Mouse (Mus musculus): ENCODE data around the gene Fjx1. TPM values are rescaled to one million over a fixed set of nuclear protein-coding genes. Genes with fewer than 3 reads are reported as not detected.

Fjx1 gene
- polyA plus RNA-seq, 1 experiment from 2014 or later, result 13.3 TPM

DNA sequence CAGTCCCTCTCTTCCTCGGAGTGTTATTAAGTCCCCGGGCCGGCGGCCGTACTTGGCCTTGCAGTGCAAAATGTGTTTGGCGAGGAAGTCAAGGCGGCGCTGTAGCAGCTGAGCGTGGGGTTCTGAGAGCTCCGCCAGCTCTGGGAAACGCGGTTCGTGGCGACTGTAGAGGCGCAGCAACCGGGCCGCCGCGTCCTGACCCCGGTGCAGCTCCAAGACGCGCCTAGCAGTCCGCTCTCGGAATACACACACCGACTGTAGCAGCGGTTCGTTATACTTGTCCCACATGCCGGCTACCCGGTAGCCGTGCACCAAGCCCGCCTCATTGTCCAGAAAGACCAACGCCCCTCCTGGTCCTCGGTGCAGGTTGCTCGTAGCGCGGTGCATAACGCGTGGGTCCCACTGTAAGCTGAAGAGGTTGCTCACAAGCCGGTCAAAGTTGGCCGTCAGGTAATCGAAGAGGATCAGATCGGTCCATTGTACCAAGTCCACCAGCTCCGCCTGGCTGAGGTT lies 2.0 kb downstream of the Fjx1 start:
- under 1% methylated on average over 43 of the region's 43 CpGs for WGBS

GRCm38 (mm10) chr2:102449630-102450247 lies 2.6 kb downstream of the Fjx1 start:
- peak; percentile 75 for DNase-seq (ENCODE audit: extremely low spot score, low spot score)
- Histone ChIP-seq H3K9me3 (peaks cover 4% of the 10 kb centered on the region; the same call in 1 of the 2 replicates), H3K4me1 (peaks cover 54% of the 10 kb centered on the region), H3K4me3 (peak overlapping the region; percentile 90), H3K27ac (peak overlapping the region; percentile 98), H3K36me3 (replicated peaks) (peaks cover 28% of the 10 kb centered on the region), H3K27me3 (ENCODE audit: poor library complexity, severe bottlenecking) (peaks cover 15% of the 10 kb centered on the region)
- 1% methylated on average over 17 of the region's 17 CpGs for WGBS

More for the DNA sequence above, 2.0 kb downstream of the Fjx1 start:
- Histone ChIP-seq H3K36me3 (replicated peaks) (peaks cover 28% of the 10 kb centered on the region), H3K27me3 (ENCODE audit: poor library complexity, severe bottlenecking) (peaks cover 18% of the 10 kb centered on the region), H3K9me3 (peaks cover 4% of the 10 kb centered on the region; the same call in 1 of the 2 replicates), H3K4me3 (peak overlapping the region; percentile 90), H3K27ac (peak overlapping the region; percentile 98), H3K4me1 (peaks cover 54% of the 10 kb centered on the region)
- peak; percentile 66 for DNase-seq (ENCODE audit: extremely low spot score, low spot score)

- peaks cover 54% of the 10 kb centered on the region for H3K4me1 ChIP-seq
- H3K27me3 ChIP-seq (ENCODE audit: poor library complexity, severe bottlenecking), result peaks cover 9% of the 10 kb centered on the region
- 17% methylated on average over 1 of the region's 1 CpGs for WGBS
- peak overlapping the region; percentile 90 for H3K4me3 ChIP-seq
- peaks cover 28% of the 10 kb centered on the region for H3K36me3 ChIP-seq (replicated peaks)
- no peak for DNase-seq (ENCODE audit: extremely low spot score, low spot score)
- peak overlapping the region; percentile 98 for H3K27ac ChIP-seq
- peaks cover 4% of the 10 kb centered on the region; the same call in 1 of the 2 replicates for H3K9me3 ChIP-seq
Observed at GRCm38 (mm10) chr2:102449056-102449455, 3.2 kb downstream of the Fjx1 start.

DNA sequence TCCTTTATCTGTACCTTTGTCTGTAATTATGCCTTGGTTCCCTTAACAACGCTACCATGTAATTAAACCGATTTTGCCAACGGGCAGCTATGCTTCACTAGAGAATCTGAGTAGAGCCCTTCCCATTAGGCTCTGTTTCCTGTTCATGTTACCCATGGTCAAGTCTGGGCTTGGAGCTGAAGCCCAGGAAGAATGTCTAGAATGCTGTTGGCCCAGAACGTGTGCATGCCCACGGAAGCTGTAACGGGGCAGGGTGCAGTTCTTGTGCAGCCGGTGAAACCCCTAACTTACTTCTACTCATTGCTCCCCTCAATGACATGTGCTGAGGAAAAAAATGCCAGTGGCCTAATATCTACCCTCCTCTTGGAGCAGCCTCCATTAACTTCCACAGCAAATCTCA lies 4.5 kb downstream of the Fjx1 start:
- Histone ChIP-seq H3K4me3 (no peak overlapping the region), H3K36me3 (replicated peaks) (peaks cover 28% of the 10 kb centered on the region), H3K9me3 (peaks cover 4% of the 10 kb centered on the region; the same call in 1 of the 2 replicates), H3K27ac (no peak overlapping the region), H3K4me1 (peaks cover 51% of the 10 kb centered on the region), H3K27me3 (ENCODE audit: poor library complexity, severe bottlenecking) (peaks cover 2% of the 10 kb centered on the region)
- 83% methylated on average over 7 of the region's 7 CpGs for WGBS
- no peak for DNase-seq (ENCODE audit: extremely low spot score, low spot score)

DNA sequence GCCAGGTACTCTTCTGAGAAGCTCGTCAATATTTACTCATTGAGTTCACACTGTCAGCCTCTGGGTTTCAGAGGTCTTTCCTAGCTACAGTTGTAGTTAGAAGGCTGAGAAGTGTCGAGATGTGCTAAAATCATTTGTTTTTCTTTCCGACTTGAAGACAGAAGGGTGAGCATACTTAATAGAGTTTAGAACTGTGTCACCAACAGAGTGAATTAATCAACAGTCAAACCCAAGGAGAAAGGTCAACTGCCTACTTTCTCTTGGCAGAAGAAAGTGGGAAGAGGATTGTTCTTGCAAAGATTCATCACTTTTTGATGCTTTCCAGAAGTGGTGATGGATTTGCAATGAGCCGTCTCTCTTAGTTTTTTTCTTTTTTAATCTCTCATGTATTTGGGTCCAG lies 5.4 kb downstream of the Fjx1 start:
- no peak overlapping the region for H3K4me3 ChIP-seq
- peaks cover 28% of the 10 kb centered on the region for H3K36me3 ChIP-seq (replicated peaks)
- whole genome bisulfite sequencing, result 95% methylated on average over 4 of the region's 4 CpGs
- no peaks in the 10 kb centered on the region; the same call in 1 of the 2 replicates for H3K27me3 ChIP-seq (ENCODE audit: poor library complexity, severe bottlenecking)
- no peak for DNase-seq (ENCODE audit: extremely low spot score, low spot score)
- H3K27ac ChIP-seq, result no peak overlapping the region
- H3K4me1 ChIP-seq, result peaks cover 41% of the 10 kb centered on the region
- H3K9me3 ChIP-seq, result peaks cover 4% of the 10 kb centered on the region; the same call in 1 of the 2 replicates

- Histone ChIP-seq H3K4me1 (peaks cover 7% of the 10 kb centered on the region), H3K36me3 (replicated peaks) (no peaks in the 10 kb centered on the region), H3K4me3 (no peak overlapping the region), H3K27ac (no peak overlapping the region), H3K27me3 (ENCODE audit: poor library complexity, severe bottlenecking) (peaks cover 21% of the 10 kb centered on the region; the same call in 1 of the 2 replicates), H3K9me3 (no peaks in the 10 kb centered on the region)
- no peak for DNase-seq (ENCODE audit: extremely low spot score, low spot score)
- 26% methylated on average over 8 of the region's 8 CpGs for WGBS
Observed at GRCm38 (mm10) chr2:102437357-102438030, 14.8 kb downstream of the Fjx1 start.

- no peak overlapping the region for H3K27ac ChIP-seq
Observed at GRCm38 (mm10) chr2:102433879-102434278, 18.4 kb downstream of the Fjx1 start.

GRCm38 (mm10) chr2:102431084-102431483 lies 21.2 kb downstream of the Fjx1 start:
- WGBS, result 89% methylated on average over 4 of the region's 4 CpGs

More at GRCm38 (mm10) chr2:102433879-102434278, 18.4 kb downstream of the Fjx1 start:
- 98% methylated on average over 1 of the region's 1 CpGs for WGBS
- Histone ChIP-seq H3K9me3 (no peaks in the 10 kb centered on the region), H3K4me1 (peaks cover 7% of the 10 kb centered on the region), H3K27me3 (ENCODE audit: poor library complexity, severe bottlenecking) (0 out of 2 replicates have a peak, but pooled peaks cover 10% of the 10 kb centered on the region), H3K4me3 (no peak overlapping the region), H3K36me3 (replicated peaks) (no peaks in the 10 kb centered on the region)
- DNase-seq (ENCODE audit: extremely low spot score, low spot score), result no peak

DNA sequence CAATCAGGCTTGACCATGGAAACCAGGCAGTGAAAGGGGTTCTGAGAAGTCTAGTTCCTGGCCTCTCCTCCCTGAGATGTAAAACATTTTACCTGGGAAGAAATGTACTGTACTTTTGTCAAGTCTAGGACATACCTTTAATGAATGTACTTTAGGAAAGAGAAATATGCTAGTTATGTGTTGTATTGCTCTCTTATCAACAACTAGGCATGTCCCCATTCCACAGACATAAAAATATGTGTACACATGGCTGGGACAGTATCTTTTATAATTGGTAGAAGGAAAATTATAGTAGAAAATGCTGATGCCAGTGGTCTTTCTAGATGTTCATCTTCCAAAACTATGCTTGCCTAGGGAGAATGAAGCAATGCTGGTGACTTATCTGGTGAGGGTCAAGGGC lies 24.3 kb downstream of the Fjx1 start:
- H3K4me1 ChIP-seq, result peaks cover 4% of the 10 kb centered on the region
- no peaks in the 10 kb centered on the region for H3K27me3 ChIP-seq (ENCODE audit: poor library complexity, severe bottlenecking)
- no peaks in the 10 kb centered on the region for H3K36me3 ChIP-seq (replicated peaks)
- no peaks in the 10 kb centered on the region for H3K9me3 ChIP-seq
- H3K27ac ChIP-seq, result no peak overlapping the region
- DNase-seq (ENCODE audit: extremely low spot score, low spot score), result no peak
- no peak overlapping the region for H3K4me3 ChIP-seq

More at GRCm38 (mm10) chr2:102431084-102431483, 21.2 kb downstream of the Fjx1 start:
- no peaks in the 10 kb centered on the region for H3K9me3 ChIP-seq
- no peak overlapping the region for H3K27ac ChIP-seq
- no peak for DNase-seq (ENCODE audit: extremely low spot score, low spot score)
- peaks cover 4% of the 10 kb centered on the region for H3K4me1 ChIP-seq
- 0 out of 2 replicates have a peak, but pooled peaks cover 10% of the 10 kb centered on the region for H3K27me3 ChIP-seq (ENCODE audit: poor library complexity, severe bottlenecking)
- H3K4me3 ChIP-seq, result no peak overlapping the region
- no peaks in the 10 kb centered on the region for H3K36me3 ChIP-seq (replicated peaks)

DNA sequence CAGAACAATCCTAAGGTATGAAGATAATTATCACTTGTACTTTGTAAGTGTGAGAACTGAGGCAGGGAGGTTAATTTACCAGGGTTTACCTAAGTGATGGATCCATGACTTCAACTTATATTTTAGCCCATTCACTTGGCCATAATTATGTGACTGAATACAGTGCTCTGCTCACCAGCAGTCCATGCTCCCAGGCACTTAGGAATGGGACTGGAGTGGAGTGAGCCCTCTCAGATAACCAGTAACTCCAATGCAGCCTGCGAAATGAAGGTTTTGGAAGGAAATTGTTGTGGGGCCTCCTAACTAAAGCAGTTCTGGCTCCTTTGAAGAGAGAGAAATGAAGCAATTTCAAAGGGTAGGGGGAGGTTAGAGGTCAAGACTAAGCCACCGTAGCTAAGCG lies 25.9 kb downstream of the Fjx1 start:
- H3K27me3 ChIP-seq (ENCODE audit: poor library complexity, severe bottlenecking), result no peaks in the 10 kb centered on the region
- no peak overlapping the region for H3K27ac ChIP-seq
- DNase-seq (ENCODE audit: extremely low spot score, low spot score), result no peak
- no peak overlapping the region for H3K4me3 ChIP-seq
- WGBS, result 49% methylated on average over 3 of the region's 3 CpGs
- no peaks in the 10 kb centered on the region for H3K36me3 ChIP-seq (replicated peaks)
- peaks cover 4% of the 10 kb centered on the region for H3K4me1 ChIP-seq
- H3K9me3 ChIP-seq, result no peaks in the 10 kb centered on the region

GRCm38 (mm10) chr2:102416149-102416743 lies 36.1 kb downstream of the Fjx1 start:
- Histone ChIP-seq H3K9me3 (no peaks in the 10 kb centered on the region), H3K27me3 (ENCODE audit: poor library complexity, severe bottlenecking) (no peaks in the 10 kb centered on the region), H3K36me3 (replicated peaks) (no peaks in the 10 kb centered on the region), H3K4me1 (no peaks in the 10 kb centered on the region), H3K4me3 (no peak overlapping the region), H3K27ac (no peak overlapping the region)
- 91% methylated on average over 14 of the region's 14 CpGs for WGBS
- DNase-seq (ENCODE audit: extremely low spot score, low spot score), result no peak

- H3K27me3 ChIP-seq (ENCODE audit: poor library complexity, severe bottlenecking), result no peaks in the 10 kb centered on the region; the same call in 1 of the 2 replicates
- 90% methylated on average over 2 of the region's 2 CpGs for WGBS
- peaks cover 10% of the 10 kb centered on the region for H3K4me1 ChIP-seq
- DNase-seq (ENCODE audit: extremely low spot score, low spot score), result no peak
- no peak overlapping the region for H3K4me3 ChIP-seq
- no peaks in the 10 kb centered on the region for H3K9me3 ChIP-seq
- no peaks in the 10 kb centered on the region for H3K36me3 ChIP-seq (replicated peaks)
- no peak overlapping the region for H3K27ac ChIP-seq
Observed at GRCm38 (mm10) chr2:102412738-102413137, 39.6 kb downstream of the Fjx1 start.

Data from forebrain, embryonic 10.5 days (tissue).